Mouse (Mus musculus) 3134 (cell line): ENCODE measurements at regions not wholly inside any gene's neighbourhood (a gene's known extent, or its start where the extent isn't known, plus 50 kb on each side); places are given as distances from the start of the nearest gene placed in this dataset.

Experiments
- DNase-seq: peaks from one replicate; pipeline ENCODE4 v3.0.0-alpha.2; 2011; ENCODE audit warnings: low spot score; ENCODE audit not compliant: insufficient read length; ENCODE audit errors: extremely low read depth

DNA sequence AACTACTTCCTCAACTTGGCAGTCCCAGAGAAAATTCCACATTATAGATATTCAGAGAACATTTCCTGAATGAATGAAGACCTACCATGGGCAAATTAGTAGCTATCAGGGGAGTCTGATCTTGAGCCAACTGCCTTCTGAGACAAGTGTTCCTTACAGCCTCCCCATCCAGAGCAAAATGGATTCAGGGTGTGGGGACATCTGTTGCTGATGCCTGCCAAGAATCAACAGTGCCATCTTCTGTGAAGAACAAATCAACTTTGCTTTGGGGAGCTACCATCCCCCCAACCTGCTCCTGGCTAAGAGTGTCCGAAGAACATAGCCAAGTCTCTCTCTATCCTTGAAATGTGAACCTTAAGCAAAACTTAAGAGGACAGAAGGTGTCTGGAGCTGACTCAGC lies 217.9 kb downstream of the Nedd1 start:
- DNase-seq, result no peak

DNA sequence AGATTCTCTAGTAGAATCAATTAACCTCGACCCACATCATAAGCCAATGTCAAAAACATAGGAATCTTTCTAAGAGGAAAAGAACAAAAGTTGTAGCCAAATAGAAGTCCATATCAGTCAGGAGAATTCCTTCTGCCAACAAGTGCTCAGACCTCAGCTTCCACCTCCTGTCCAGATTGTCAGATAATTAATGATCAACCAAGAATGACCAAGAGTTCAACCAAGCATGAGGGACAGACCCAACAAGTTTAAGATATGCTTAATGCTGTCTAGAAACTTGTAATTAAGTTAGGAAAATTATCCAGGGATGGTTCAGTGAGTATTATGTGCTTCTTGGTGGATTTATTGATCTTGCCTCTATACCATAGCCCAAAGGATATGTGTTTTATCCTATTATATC lies 238.6 kb downstream of the Nedd1 start:
- DNase-seq, result no peak

DNA sequence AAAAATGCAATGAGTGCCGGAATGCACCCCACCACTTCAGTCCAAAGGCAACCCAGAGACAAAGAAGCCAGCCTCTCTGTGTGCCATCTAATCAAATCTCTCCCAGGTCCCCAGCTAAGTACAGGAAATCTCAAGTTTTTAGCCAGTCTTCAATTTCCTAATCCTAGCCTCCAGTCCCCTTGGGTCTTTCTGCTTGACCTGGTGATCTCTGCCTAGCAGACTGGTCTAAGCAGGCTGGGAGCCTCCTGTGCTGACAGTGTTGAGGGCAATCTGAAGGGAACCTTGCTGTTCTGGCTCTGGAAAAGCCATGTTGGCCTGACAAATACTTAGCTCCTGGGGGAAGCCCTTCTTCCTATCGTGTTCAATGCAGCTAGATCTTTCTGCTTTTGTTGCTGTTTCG lies 248.9 kb downstream of the Nedd1 start:
- no peak for DNase-seq

DNA sequence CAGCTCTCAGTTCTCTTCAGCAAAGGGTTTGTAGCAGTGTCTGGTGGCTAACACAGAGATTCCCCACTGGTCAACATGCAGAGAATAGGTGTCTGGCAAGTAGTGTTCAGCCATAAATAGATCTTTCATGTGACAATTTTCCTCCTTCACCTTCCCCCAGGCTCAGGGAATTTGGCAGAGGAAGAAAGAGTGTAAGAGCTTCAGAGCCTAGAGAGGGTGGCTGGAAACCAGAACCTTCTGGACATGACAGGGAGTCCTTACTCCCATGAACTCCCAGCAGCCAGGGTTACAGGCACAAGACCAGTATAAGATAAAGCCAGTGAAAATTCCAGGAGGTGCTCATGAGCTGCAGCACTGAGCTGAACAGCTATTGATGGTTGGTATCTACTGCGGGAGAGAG lies 251.1 kb downstream of the Nedd1 start:
- no peak for DNase-seq

DNA sequence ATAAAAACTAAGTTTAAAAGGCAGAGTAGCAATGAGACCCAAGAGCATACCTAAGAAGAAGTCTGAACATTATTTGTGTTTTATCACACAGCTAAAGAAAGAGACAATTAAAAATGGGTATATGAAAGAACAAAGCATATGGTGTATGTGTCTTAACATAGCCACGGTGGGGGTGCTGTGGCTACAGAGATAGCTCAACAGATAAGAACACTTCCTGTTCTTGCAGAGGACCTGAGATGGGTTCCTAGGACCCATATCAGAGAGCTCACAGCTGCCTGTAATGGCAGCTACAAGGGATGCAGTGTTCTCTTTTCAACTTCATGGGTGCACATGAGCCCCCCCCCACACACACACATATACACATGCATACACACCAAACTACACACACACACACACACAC lies 267.0 kb downstream of the Nedd1 start:
- DNase-seq, result no peak

DNA sequence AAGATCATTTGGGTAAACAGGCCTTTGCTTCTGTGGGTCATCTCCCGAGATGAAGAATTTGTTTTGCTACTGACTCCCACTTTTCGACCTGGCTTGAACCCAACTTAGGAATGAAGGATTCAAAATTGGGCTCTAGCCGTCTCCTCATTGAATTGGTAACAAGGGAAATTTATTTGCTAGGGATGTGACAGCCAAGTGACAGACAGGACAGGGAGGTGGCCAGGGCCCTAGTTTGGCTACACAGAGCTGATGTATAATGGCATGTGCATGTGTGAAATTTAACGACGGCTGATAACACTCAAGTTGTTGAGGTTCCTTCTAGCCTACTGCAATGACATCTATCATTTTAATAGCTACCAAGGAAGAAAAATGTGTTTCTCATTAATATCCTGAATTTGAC lies 268.7 kb downstream of the Nedd1 start:
- no peak for DNase-seq

DNA sequence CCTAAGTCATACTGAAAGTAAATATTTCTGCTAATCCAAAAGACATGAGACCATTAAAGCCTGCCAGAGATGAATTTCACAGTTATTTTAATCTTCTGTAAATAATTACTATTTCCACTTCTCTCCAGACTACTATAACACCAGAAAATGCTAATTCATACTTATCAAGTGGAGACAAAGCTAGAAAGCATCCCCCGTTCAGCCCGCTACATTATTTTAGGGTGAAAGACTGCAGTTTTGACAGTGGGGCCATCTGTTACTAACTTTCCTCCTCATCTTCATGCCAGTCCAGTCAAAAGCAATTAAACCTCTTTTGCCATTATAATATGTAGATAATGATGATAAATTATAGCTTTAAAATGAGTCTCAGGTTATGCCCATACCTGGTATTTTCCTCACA lies 276.3 kb downstream of the Nedd1 start:
- DNase-seq, result no peak

DNA sequence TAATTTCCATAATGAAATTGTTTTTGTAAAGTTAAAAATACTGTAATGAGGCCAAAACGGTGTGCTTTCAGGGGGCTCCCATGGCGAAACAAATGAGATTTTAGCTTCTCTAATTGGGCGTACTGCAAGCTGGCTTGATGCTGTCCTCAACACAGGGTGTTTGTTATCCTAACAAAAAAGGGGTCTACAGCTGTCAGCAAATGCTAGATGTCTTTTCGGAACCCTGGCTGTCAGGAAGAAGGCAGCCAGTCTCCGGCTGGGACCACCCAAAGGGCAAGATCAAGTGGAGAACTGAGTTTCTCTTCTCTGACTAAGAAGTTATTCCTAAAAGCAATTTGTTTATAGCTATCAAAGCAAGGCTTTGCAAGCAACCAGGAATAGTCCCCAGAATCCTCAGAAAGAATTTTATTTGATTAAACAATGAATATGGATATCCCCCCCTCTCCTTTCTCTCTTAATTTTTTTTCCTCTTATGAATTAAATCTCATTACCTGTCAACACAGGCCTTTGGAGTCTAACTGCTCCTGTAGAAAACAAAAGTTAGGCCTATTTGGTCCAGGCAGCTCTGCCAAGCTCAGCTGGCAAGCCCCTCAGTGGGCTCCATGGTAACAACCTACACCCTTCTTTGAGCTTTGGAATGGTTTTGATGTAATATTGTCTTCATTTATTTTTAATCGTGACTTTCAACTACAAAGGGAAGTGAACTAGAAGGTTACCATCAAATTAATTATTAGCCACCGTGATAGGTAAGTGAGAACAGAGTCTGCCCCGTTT lies 283.4 kb downstream of the Nedd1 start:
- DNase-seq, result no peak

DNA sequence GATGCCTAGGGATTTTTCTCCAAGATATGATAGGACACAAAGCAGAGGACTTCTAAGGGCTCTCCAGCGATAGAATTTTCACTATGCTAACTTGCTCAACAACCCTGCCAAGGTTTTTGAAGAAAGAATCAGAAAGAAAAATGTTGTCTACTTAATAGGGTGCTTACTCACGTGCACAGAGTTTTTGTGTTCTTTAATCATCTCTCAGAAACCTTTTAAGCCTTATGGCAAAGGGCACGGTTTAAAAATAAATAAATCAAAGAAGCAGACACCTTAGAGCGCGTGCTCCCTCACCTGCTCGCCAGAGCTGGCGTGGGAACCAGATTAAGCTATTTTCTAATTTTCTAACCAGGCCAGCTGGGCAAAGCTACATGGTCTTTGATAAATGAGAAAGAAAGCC lies 293.0 kb downstream of the Nedd1 start:
- no peak for DNase-seq

DNA sequence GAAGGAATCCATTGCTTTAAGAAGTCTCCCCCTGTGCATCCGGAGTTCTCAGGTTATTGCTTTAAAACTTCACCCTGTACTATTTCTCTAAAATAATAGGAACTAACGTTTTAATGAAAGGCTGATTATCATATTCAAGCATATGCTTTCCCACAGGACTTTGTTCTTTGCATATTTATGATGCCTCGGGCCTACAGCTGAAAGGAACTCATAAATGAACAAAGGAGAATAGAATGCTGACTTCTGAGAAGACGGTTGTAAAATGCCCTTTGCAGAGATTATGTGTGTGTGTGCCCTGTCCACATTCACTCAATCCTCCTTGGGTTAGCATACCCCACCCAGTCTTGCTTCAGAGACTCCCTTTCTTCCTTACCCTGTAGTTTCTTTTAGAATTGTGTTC lies 294.2 kb downstream of the Nedd1 start:
- no peak for DNase-seq

DNA sequence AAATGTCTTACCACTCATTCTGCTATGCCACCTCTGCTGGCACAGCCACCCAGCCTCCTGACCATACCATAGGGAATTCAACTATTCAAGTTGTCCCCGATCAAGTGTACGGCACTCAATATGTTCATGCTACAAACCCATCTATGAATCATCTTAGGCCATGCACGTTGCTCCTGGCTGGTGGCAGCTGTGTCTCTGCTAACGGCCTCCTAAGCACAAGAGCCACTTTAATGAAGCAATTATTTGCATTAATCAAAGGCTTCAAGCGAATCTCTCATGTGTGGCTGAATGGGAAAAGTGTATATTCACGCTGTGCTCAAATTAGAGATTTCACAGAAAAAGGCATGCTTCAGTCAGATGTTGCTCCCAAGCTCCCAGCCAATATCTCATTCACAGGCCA lies 295.8 kb downstream of the Nedd1 start:
- DNase-seq, result no peak

DNA sequence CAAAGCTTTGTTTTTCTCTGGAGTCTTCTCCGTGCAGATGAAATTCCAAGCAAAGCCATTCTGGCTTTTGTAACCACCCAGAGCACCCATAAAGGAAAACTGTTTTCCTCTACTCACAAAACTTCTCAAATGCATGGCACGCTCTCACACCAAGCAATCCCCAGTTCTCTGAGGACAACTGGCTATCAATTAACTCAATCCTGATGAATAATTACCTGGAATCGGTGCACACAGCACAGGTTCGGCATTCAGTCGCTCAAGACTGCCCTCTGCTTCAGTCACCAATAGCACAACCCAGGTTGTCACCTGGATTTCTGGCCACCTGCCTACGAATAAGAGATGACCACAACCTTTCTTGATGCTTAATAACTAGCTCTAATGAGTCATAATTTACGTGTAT lies 309.5 kb downstream of the Nedd1 start:
- no peak for DNase-seq

DNA sequence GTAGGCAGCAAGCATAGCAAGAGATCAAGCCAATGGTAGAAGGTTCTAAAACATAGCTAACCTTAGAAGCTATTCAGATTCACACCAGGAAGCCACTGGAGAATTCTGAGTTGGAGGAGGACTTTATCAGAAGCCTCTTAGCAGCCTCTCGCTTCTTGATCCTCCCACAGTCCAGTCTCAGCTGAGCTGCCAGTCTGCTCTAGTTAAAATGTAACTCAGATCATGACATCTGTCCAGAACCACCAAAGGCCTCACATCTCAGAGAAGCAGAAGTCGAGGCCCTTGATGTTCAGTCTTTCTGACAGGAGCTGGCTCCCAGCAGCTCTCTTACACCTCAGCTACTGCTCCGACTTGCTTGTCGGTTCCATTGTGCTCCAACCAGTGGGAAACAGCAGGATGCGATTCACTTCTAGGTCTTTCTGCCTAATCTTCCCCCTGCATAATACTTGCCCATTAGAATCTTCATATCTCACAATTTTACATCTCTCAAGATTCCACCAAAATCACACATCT lies 311.4 kb downstream of the Nedd1 start:
- DNase-seq, result no peak

DNA sequence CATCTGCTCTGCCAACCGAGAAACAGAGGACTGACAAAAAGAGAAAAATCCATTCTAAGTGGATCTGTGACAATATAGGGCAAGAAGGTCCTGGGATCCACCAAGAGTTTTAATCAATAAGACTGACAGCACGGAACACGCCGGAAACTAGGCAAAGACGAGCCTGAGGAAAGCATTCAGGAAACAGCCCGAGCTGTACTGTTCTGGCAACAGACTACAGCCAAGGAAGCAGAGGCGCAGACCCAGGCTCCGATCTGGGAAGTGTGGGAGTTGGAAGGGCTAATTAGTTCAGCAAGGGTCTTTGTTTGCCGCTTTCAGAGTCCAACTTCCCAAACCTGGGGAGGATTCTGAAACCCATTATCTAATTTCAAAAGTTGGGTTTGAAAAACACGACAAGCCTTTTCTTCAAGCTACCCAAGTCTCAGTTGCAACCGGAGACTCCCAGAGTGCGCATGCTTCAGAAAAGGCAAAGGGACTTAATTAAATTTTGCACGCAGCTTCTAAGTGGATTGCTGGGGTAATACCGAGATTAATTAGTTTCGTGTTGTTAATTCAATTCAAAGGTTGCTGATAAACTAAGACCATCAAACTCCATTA lies 317.4 kb downstream of the Nedd1 start:
- no peak for DNase-seq

DNA sequence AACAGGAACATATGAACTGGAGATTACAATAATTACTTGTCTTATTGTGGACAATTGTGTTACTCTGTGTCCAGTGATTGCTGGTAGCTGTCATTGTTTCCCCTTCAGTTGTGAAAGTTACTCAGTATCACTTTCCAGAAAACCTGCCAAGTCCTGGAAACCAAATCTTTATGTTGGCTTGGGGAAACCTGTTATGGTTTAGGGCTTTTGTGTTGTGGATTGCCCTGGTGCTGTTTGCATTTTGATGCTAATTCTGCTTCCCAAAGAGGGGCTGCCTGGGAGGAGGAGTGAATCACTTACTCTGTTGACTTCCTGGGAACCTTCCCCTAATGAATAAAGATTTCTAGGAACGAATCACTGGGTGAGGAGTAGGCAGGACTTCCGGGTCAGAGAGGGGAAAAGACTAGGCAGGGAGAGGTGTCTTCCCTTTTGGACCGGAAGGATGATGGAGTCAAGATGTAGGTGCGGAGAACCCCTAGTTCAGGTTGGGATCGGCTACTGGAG lies 321.6 kb downstream of the Nedd1 start:
- DNase-seq, result peak; percentile 2

DNA sequence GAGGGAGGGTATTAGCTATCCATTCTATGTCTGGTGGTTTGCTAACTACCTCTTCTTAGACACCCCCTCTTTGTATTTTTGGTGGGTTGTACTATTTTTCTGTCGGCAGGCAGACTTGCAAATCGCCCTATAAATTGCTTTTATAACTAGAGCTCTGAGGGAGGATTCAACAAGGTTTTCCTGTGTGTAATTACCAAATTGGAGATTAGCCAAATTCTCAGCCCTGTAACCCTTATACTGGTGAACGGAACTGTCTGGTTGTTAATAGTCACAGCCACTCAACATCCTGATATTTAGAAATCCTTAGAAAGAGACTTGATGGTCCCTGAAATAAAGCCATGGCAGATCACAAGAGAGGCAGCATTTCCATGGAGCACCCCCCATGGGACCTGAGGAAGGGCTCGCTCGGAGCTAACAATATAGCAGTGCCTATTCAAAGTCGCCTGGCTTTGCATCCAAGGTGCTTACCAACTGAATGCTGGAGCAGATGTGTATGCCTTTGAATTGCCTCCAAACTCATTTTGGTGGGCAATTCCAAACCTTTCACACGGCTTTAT lies 333.0 kb downstream of the Nedd1 start:
- DNase-seq, result no peak

DNA sequence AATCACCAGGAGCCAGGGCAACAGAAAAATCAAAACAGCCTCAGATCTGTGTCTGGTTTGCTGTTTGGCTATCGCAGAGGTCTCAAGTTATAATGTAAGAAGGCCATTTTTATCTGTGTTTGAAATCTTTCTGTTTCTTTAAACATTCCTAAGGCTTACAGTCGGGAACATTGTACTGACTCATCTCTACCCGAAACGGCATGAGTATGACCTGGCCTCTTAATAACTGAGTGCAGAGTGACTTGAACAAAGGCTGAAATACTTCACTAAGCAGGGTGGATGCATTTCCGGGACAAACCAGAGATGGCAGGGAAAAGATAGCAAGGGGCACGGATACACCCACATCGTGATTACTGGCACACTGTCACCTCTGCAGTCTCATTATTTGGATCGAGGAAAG lies 355.1 kb downstream of the Nedd1 start:
- DNase-seq, result no peak

DNA sequence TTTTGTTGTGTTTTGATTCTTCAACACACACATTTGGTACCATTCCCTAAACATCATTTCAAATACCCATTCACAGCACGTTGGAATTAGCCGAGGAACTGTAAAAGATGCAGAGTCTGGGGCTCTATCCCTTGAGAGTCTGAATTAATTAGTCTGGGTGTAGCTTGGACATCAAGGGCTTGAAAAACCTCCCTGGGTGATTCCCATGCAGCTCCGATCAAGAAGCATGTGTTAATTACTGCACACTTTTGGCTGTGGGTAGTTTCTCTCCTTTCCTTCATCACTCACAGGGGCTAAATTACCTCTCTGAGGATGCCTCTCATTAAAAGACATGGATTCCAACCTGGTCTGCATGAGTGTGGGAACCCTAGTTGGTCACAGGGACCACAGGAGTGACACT lies 365.5 kb downstream of the Nedd1 start:
- DNase-seq, result no peak

DNA sequence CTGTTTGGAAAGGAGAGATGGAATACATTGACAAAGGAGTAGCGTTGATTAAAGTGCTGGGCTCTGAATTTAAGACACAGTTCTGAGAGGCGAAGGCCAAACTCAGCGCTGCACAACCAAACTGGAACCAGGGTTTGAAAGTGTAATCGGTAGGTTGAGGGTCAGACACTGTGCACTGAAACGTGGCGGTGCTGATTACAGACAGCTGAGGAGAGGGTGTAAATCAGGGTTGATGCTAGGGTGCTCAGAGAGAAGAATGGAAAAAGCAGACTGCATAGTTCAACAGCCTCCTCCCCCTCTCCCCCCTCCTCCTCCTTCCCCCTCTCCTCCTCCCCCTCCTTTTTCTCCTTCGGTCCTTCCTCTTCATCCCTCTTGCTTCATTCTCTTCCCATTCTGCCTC lies 373.2 kb downstream of the Nedd1 start:
- no peak for DNase-seq

DNA sequence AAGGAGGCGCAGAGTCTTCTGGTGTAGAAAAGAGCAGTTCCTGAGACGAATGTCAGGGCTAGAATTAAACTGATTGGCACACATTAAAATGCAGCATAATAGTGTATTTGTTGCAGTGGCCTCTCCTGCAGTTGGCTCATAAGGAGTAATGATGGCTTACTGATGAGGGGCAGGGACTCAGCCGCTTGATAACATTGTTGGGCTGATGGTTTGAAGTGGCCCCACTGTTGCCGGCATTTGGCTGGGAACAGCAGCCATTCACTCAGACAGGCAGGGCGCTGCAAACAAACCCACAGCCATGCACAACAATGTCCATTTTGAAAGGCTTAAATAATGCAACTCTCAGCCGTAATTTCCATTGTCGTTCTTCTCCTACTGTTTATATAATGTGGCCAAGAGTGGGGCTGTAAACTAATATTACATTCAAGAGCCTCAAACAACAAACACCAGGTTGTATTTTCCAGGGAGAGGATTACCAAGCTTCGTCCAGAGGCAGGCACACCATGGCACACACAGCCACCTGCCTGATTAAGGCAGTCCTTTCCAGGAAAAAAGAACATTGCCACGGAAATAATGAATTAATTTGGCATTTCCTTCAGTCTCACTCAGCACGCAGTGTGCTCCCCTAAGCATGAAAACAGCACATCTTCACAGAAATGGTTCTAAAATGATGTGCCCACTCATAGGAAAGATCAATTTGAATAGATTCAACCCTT lies 374.1 kb downstream of the Nedd1 start:
- DNase-seq, result no peak

DNA sequence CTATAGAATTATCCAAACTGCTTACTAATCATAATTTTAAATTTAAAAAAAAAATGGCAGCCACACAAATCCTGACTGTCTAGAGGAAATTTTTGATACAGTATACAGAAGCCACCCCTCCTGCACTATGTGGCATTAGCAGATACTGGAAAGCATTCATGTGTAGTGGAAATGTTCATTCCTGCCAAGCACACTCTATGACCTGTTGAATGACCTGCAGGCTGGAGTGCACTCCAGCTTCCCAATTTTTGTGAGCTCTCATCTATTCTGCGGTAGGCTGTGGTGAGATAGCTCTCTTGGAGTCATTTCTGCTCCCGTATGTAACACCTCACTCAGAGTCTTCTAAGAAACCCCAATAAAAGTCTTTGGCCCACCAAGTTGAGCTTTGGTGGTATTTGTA lies 382.5 kb downstream of the Nedd1 start:
- DNase-seq, result no peak
